Mouse (Mus musculus) kidney, embryonic 16.5 days (tissue): ENCODE results near the gene Hmga2. TPM values are rescaled to one million over a fixed set of nuclear protein-coding genes. Genes with fewer than 3 reads are reported as not detected.

ENCODE experiments used
- ATAC-seq: fragments of 200-750 bp; cut with Nextera tagmentation; 2 replicates; pipeline ENCODE4 v1.8.0; 2017; ENCODE audit warnings: moderate TSS enrichment; ENCODE audit not compliant: low FRiP score, low TSS enrichment
- H3K27ac ChIP-seq: fragments of 300-500 bp; sonication (generic); 2 replicates; pipeline ENCODE4 v1.5.1; 2014; ENCODE audit warnings: low read length
- H3K27me3 ChIP-seq: fragments of 300-500 bp; sonication (generic); 2 replicates; pipeline ENCODE4 v1.6.1; 2014; ENCODE audit warnings: low read length, control low read depth, mixed read lengths; ENCODE audit not compliant: insufficient read depth
- H3K36me3 ChIP-seq: fragments of 300-500 bp; sonication (generic); 2 replicates; pipeline ENCODE4 v1.6.1; 2014; ENCODE audit warnings: low read length, control low read depth, mixed read lengths; ENCODE audit not compliant: insufficient read depth
- H3K4me1 ChIP-seq: fragments of 300-500 bp; sonication (generic); 2 replicates; pipeline ENCODE4 v1.6.1; 2014; ENCODE audit warnings: low read length, control low read depth, mixed read lengths; ENCODE audit not compliant: insufficient read depth
- H3K4me2 ChIP-seq: fragments of 300-500 bp; sonication (generic); replicated peaks from 2 replicates; pipeline ENCODE4 v1.6.1; 2014; ENCODE audit warnings: low read depth, low read length
- H3K4me3 ChIP-seq: fragments of 300-500 bp; sonication (generic); 2 replicates; pipeline ENCODE4 v1.5.1; 2014; ENCODE audit warnings: mild to moderate bottlenecking, low read length
- H3K9ac ChIP-seq: fragments of 300-500 bp; sonication (generic); replicated peaks from 2 replicates; pipeline ENCODE4 v1.6.1; 2014; ENCODE audit warnings: low read length
- H3K9me3 ChIP-seq: fragments of 300-500 bp; sonication (generic); 2 replicates; pipeline ENCODE4 v1.6.1; 2016; ENCODE audit warnings: low read length, control low read depth
- WGBS: fragments of 180-500 bp; shearing (Covaris S2); extraction: QIAGEN DNeasy Blood & Tissue Kit; methylation state at CpG from one replicate; pipeline ENCODE4 v1.1.7; 2014; 5-methylcytosine and 5-hydroxymethylcytosine counted together
- polyA plus RNA-seq: library from polyadenylated mRNA; unstranded; fragments of >200 nt; fragmentation: Nextera tagmentation; extraction: Ambion mirVana; gene quantifications from 2 replicates; pipeline ENCODE4 v1.2.1, GENCODE M21; 2015

Hmga2 gene
- polyA plus RNA-seq, 1 experiment from 2014 or later, result 15.4 TPM

GRCm38 (mm10) chr10:120494653-120495052 is 18.4 kb upstream of the Hmga2 start:
- H3K4me2 ChIP-seq, result no peak overlapping the region
- H3K27me3 ChIP-seq, result no peaks in the 10 kb centered on the region
- ATAC-seq, result no peak
- H3K27ac ChIP-seq, result no peak overlapping the region
- WGBS, result 85% methylated on average over 1 of the region's 1 CpGs
- no peaks in the 10 kb centered on the region for H3K4me1 ChIP-seq
- H3K4me3 ChIP-seq, result no peak overlapping the region
- H3K9me3 ChIP-seq, result no peaks in the 10 kb centered on the region
- H3K9ac ChIP-seq, result no peak overlapping the region
- no peaks in the 10 kb centered on the region for H3K36me3 ChIP-seq

GRCm38 (mm10) chr10:120491477-120491876 is 15.2 kb upstream of the Hmga2 start:
- H3K9me3 ChIP-seq, result peaks cover 9% of the 10 kb centered on the region
- H3K36me3 ChIP-seq, result no peaks in the 10 kb centered on the region
- H3K4me3 ChIP-seq, result no peak overlapping the region
- WGBS, result 70% methylated on average over 5 of the region's 5 CpGs
- no peak overlapping the region for H3K27ac ChIP-seq
- H3K4me2 ChIP-seq, result no peak overlapping the region
- no peaks in the 10 kb centered on the region for H3K27me3 ChIP-seq
- H3K4me1 ChIP-seq, result no peaks in the 10 kb centered on the region
- no peak for ATAC-seq
- no peak overlapping the region for H3K9ac ChIP-seq

- Histone ChIP-seq H3K4me2 (no peak overlapping the region), H3K4me1 (no peaks in the 10 kb centered on the region), H3K36me3 (no peaks in the 10 kb centered on the region), H3K9me3 (peaks cover 9% of the 10 kb centered on the region), H3K27me3 (no peaks in the 10 kb centered on the region), H3K4me3 (no peak overlapping the region), H3K9ac (no peak overlapping the region), H3K27ac (no peak overlapping the region)
- 91% methylated on average over 3 of the region's 3 CpGs for WGBS
- no peak for ATAC-seq
Measured at GRCm38 (mm10) chr10:120489611-120490010, 13.3 kb upstream of the Hmga2 start.

GRCm38 (mm10) chr10:120488526-120488925 is 12.3 kb upstream of the Hmga2 start:
- Histone ChIP-seq H3K36me3 (no peaks in the 10 kb centered on the region), H3K27ac (no peak overlapping the region), H3K4me3 (no peak overlapping the region), H3K4me2 (no peak overlapping the region), H3K27me3 (no peaks in the 10 kb centered on the region), H3K4me1 (no peaks in the 10 kb centered on the region), H3K9me3 (peaks cover 9% of the 10 kb centered on the region), H3K9ac (no peak overlapping the region)
- 67% methylated on average over 4 of the region's 4 CpGs for WGBS
- ATAC-seq, result no peak

GRCm38 (mm10) chr10:120487881-120488280 is 11.6 kb upstream of the Hmga2 start:
- no peak overlapping the region for H3K4me3 ChIP-seq
- H3K9me3 ChIP-seq, result peaks cover 9% of the 10 kb centered on the region
- no peak overlapping the region for H3K4me2 ChIP-seq
- no peak for ATAC-seq
- 93% methylated on average over 1 of the region's 1 CpGs for WGBS
- no peak overlapping the region for H3K9ac ChIP-seq
- no peaks in the 10 kb centered on the region for H3K36me3 ChIP-seq
- H3K4me1 ChIP-seq, result no peaks in the 10 kb centered on the region
- H3K27ac ChIP-seq, result no peak overlapping the region
- no peaks in the 10 kb centered on the region for H3K27me3 ChIP-seq

GRCm38 (mm10) chr10:120485461-120485860 is 9.2 kb upstream of the Hmga2 start:
- Histone ChIP-seq H3K4me1 (no peaks in the 10 kb centered on the region), H3K27me3 (no peaks in the 10 kb centered on the region), H3K9ac (no peak overlapping the region), H3K27ac (no peak overlapping the region), H3K36me3 (no peaks in the 10 kb centered on the region), H3K9me3 (peaks cover 9% of the 10 kb centered on the region), H3K4me3 (no peak overlapping the region), H3K4me2 (no peak overlapping the region)
- 97% methylated on average over 1 of the region's 1 CpGs for WGBS
- no peak for ATAC-seq

GRCm38 (mm10) chr10:120484144-120484543 is 7.9 kb upstream of the Hmga2 start:
- WGBS, result 48% methylated on average over 4 of the region's 4 CpGs
- Histone ChIP-seq H3K9ac (no peak overlapping the region), H3K9me3 (peaks cover 9% of the 10 kb centered on the region), H3K36me3 (no peaks in the 10 kb centered on the region), H3K4me3 (no peak overlapping the region), H3K27me3 (no peaks in the 10 kb centered on the region), H3K4me2 (no peak overlapping the region), H3K27ac (no peak overlapping the region), H3K4me1 (no peaks in the 10 kb centered on the region)
- ATAC-seq, result no peak

- H3K4me1 ChIP-seq, result peaks cover 22% of the 10 kb centered on the region
- WGBS, result under 1% methylated on average over 16 of the region's 16 CpGs
- no peaks in the 10 kb centered on the region for H3K9me3 ChIP-seq
- H3K9ac ChIP-seq, result peak overlapping the region; percentile 98
- ATAC-seq, result no peak
- no peaks in the 10 kb centered on the region for H3K27me3 ChIP-seq
- no peak overlapping the region for H3K27ac ChIP-seq
- peak overlapping the region; percentile 97 for H3K4me2 ChIP-seq
- H3K4me3 ChIP-seq, result peak overlapping the region; percentile 60
- H3K36me3 ChIP-seq, result no peaks in the 10 kb centered on the region
Measured at GRCm38 (mm10) chr10:120478164-120478563, 1.9 kb upstream of the Hmga2 start.

- H3K4me2 ChIP-seq, result peak overlapping the region; percentile 97
Measured at GRCm38 (mm10) chr10:120477501-120477900, 1.2 kb upstream of the Hmga2 start.

GRCm38 (mm10) chr10:120476516-120477336 is 457 bp upstream of the Hmga2 start:
- Histone ChIP-seq H3K4me2 (peak overlapping the region; percentile 97), H3K4me1 (peaks cover 28% of the 10 kb centered on the region), H3K9ac (peak overlapping the region; percentile 98), H3K27me3 (no peaks in the 10 kb centered on the region), H3K27ac (peak overlapping the region; percentile 97), H3K36me3 (no peaks in the 10 kb centered on the region), H3K4me3 (peak overlapping the region; percentile 60), H3K9me3 (no peaks in the 10 kb centered on the region)
- 0% methylated on average over 52 of the region's 52 CpGs for WGBS
- ATAC-seq, result peak; percentile 85

More at GRCm38 (mm10) chr10:120477501-120477900, 1.2 kb upstream of the Hmga2 start:
- peak; percentile 5; the same call in 1 of the 2 replicates for ATAC-seq
- H3K9ac ChIP-seq, result peak overlapping the region; percentile 98
- H3K27ac ChIP-seq, result peak overlapping the region; percentile 97
- under 1% methylated on average over 21 of the region's 21 CpGs for WGBS
- no peaks in the 10 kb centered on the region for H3K9me3 ChIP-seq
- H3K4me1 ChIP-seq, result peaks cover 28% of the 10 kb centered on the region
- peak overlapping the region; percentile 60 for H3K4me3 ChIP-seq
- H3K27me3 ChIP-seq, result no peaks in the 10 kb centered on the region
- no peaks in the 10 kb centered on the region for H3K36me3 ChIP-seq
